21 mouse cellular contexts compared by ENCODE assay signal in genomic region chr4:92538296-92538695, GRCm38 (mm10).
A peak's percentile ranks its signal among the peaks of the same experiment; 100 is the strongest.
DNase-seq lines count a peak whose midpoint lies in the region; ATAC-seq and TF ChIP-seq lines count a peak whose summit lies in the region.
"Had no signal": no experiment of that assay in that cellular context is flagged by ENCODE, and none has a peak within 500 bp of the region (broad histone marks: within the 10 kb centered on the region; RNA-seq: fewer than 3 reads in every experiment).

No protein-coding gene starts in this region.

- ATAC-seq in hindbrain, postnatal 0 days: no peak
- no peak for ATAC-seq in hindbrain, embryonic 12.5 days (ENCODE audit: low FRiP score)
- ATAC-seq in limb, embryonic 11.5 days (ENCODE audit: insufficient number of reproducible peaks, low FRiP score, low TSS enrichment, low read depth): no peak
- ATAC-seq: activated CD4-positive, CD25-positive, alpha-beta regulatory T cell, adult 4 months; CD4-positive, CD25-positive, alpha-beta regulatory T cell, adult 4 months; forebrain, embryonic 13.5 days; forebrain, embryonic 15.5 days; forebrain, postnatal 0 days had no signal

- H3K9ac ChIP-seq in hindbrain, postnatal 0 days (replicated peaks; ENCODE audit: low read length): no peak overlapping the region
- H3K9ac ChIP-seq in hindbrain, embryonic 12.5 days: no peak overlapping the region
- H3K9ac ChIP-seq in limb, embryonic 11.5 days (ENCODE audit: low read length): no peak overlapping the region
- H3K9ac ChIP-seq: embryonic facial prominence, embryonic 12.5 days; forebrain, embryonic 13.5 days; forebrain, embryonic 15.5 days; forebrain, postnatal 0 days had no signal

- WGBS in hindbrain, postnatal 0 days: 79% methylated on average over 9 of the region's 9 CpGs
- 94% methylated on average over 9 of the region's 9 CpGs for WGBS in hindbrain, embryonic 12.5 days
- 94% methylated on average over 9 of the region's 9 CpGs for WGBS in limb, embryonic 11.5 days
- 94% methylated on average over 9 of the region's 9 CpGs for WGBS in limb, embryonic 10.5 days

- H3K4me3 ChIP-seq in hindbrain, postnatal 0 days (ENCODE audit: low read length): no peak overlapping the region
- no peak overlapping the region for H3K4me3 ChIP-seq in hindbrain, embryonic 12.5 days
- H3K4me3 ChIP-seq in limb, embryonic 11.5 days (ENCODE audit: low read depth, low read length): no peak overlapping the region
- no peak overlapping the region for H3K4me3 ChIP-seq in limb, embryonic 10.5 days
- H3K4me3 ChIP-seq: embryonic facial prominence, embryonic 10.5 days; embryonic facial prominence, embryonic 12.5 days; forebrain, embryonic 13.5 days; forebrain, embryonic 15.5 days had no signal

- no peaks in the 10 kb centered on the region for H3K27me3 ChIP-seq in hindbrain, postnatal 0 days (ENCODE audit: insufficient read depth, low read length)
- no peaks in the 10 kb centered on the region for H3K27me3 ChIP-seq in hindbrain, embryonic 12.5 days
- H3K27me3 ChIP-seq in limb, embryonic 11.5 days (ENCODE audit: control insufficient read depth, insufficient read depth, low read length): no peaks in the 10 kb centered on the region
- no peaks in the 10 kb centered on the region for H3K27me3 ChIP-seq in limb, embryonic 10.5 days (ENCODE audit: low read depth, poor library complexity, severe bottlenecking)
- H3K27me3 ChIP-seq: CH12.LX; embryonic facial prominence, embryonic 12.5 days; forebrain, embryonic 13.5 days; forebrain, embryonic 15.5 days had no signal

- TF ChIP-seq CTCF in hindbrain, postnatal 0 days (IDR thresholded peaks at IDR 0.05; ENCODE audit: low read depth): no peak

- no peaks in the 10 kb centered on the region for H3K4me1 ChIP-seq in hindbrain, postnatal 0 days (ENCODE audit: insufficient read depth, low read length)
- H3K4me1 ChIP-seq in hindbrain, embryonic 12.5 days: no peaks in the 10 kb centered on the region
- no peaks in the 10 kb centered on the region for H3K4me1 ChIP-seq in limb, embryonic 11.5 days (ENCODE audit: control insufficient read depth, insufficient read depth, low read length)
- no peaks in the 10 kb centered on the region for H3K4me1 ChIP-seq in limb, embryonic 10.5 days
- H3K4me1 ChIP-seq: embryonic facial prominence, embryonic 10.5 days; embryonic facial prominence, embryonic 12.5 days had no signal

- peak; percentile 61 to 84 for DNase-seq in cerebellum, postnatal 10 days
- no peak for DNase-seq in cerebellum, adult 18-20 months
- peak; percentile 6 for DNase-seq in hindbrain, postnatal 0 days (ENCODE audit: low spot score)
- peak; percentile 19 for DNase-seq in limb, embryonic 11.5 days (ENCODE audit: low spot score)
- DNase-seq in limb, embryonic 10.5 days (ENCODE audit: low spot score): no peak
- peak; percentile 1 for DNase-seq in ES-CJ7 (ENCODE audit: low read depth, low spot score)
- no peak for DNase-seq in kidney, adult 9 months
- DNase-seq: adrenal gland, adult 8-10 months; adrenal gland, postnatal 14 days; adrenal gland, postnatal 36 days; B cell, adult 2 months; cerebellum, adult 9-10 months; forebrain, postnatal 0 days had no signal

- no peak overlapping the region for H3K4me2 ChIP-seq in hindbrain, postnatal 0 days (ENCODE audit: low read depth, low read length)
- no peak overlapping the region for H3K4me2 ChIP-seq in hindbrain, embryonic 12.5 days (replicated peaks)
- H3K4me2 ChIP-seq in limb, embryonic 11.5 days (ENCODE audit: low read depth, severe bottlenecking): no peak overlapping the region
- H3K4me2 ChIP-seq: embryonic facial prominence, embryonic 12.5 days; forebrain, embryonic 13.5 days; forebrain, embryonic 15.5 days had no signal

- H3K9me3 ChIP-seq in hindbrain, postnatal 0 days (ENCODE audit: low read length): no peaks in the 10 kb centered on the region
- no peaks in the 10 kb centered on the region for H3K9me3 ChIP-seq in hindbrain, embryonic 12.5 days (replicated peaks)
- no peaks in the 10 kb centered on the region for H3K9me3 ChIP-seq in limb, embryonic 11.5 days (ENCODE audit: control insufficient read depth, low read length)
- H3K9me3 ChIP-seq in limb, embryonic 10.5 days (replicated peaks): no peaks in the 10 kb centered on the region
- H3K9me3 ChIP-seq: embryonic facial prominence, embryonic 10.5 days; embryonic facial prominence, embryonic 12.5 days; forebrain, embryonic 15.5 days had no signal

- no peaks in the 10 kb centered on the region for H3K36me3 ChIP-seq in hindbrain, postnatal 0 days (ENCODE audit: insufficient read depth, low read length)
- H3K36me3 ChIP-seq in hindbrain, embryonic 12.5 days: no peaks in the 10 kb centered on the region
- H3K36me3 ChIP-seq in limb, embryonic 11.5 days (ENCODE audit: control insufficient read depth, insufficient read depth, low read length): no peaks in the 10 kb centered on the region
- H3K36me3 ChIP-seq in limb, embryonic 10.5 days: no peaks in the 10 kb centered on the region
- H3K36me3 ChIP-seq: embryonic facial prominence, embryonic 10.5 days; embryonic facial prominence, embryonic 12.5 days; forebrain, embryonic 15.5 days had no signal

- H3K27ac ChIP-seq in hindbrain, postnatal 0 days: no peak overlapping the region
- no peak overlapping the region for H3K27ac ChIP-seq in hindbrain, embryonic 12.5 days
- H3K27ac ChIP-seq in limb, embryonic 11.5 days (replicated peaks; ENCODE audit: low read depth, low read length): no peak overlapping the region
- H3K27ac ChIP-seq in limb, embryonic 10.5 days: no peak overlapping the region
- H3K27ac ChIP-seq: embryonic facial prominence, embryonic 10.5 days; embryonic facial prominence, embryonic 12.5 days; forebrain, embryonic 13.5 days; forebrain, embryonic 15.5 days had no signal

Comparison
In these comparisons a context has a peak if more than half of its experiments do, and no peak if none do; other contexts are left out.
1. DNase-seq: peak in cerebellum, postnatal 10 days (2 of 2), hindbrain, postnatal 0 days (single experiment), limb, embryonic 11.5 days (single experiment) and ES-CJ7 (single experiment); none in cerebellum, adult 18-20 months (0 of 2), limb, embryonic 10.5 days (single experiment) and kidney, adult 9 months (single experiment).